Mouse (Mus musculus) heart, adult 2 months (tissue): ENCODE measurements around the gene Tmem190. TPM values are rescaled to one million over a fixed set of nuclear protein-coding genes. Genes with fewer than 3 reads are reported as not detected.

Experiments
- DNase-seq, 2 experiments: peaks; one replicate each; pipeline ENCODE4 v3.0.0; 2021
- H3K27ac ChIP-seq: fragments of 200-600 bp; 2 replicates; pipeline ENCODE4 v1.8.1; 2022
- H3K27me3 ChIP-seq: fragments of 200-500 bp; 2 replicates; pipeline ENCODE4 v1.6.1; 2012; ENCODE audit warnings: mild to moderate bottlenecking, low read length, inconsistent platforms, mixed read lengths; ENCODE audit not compliant: control insufficient read depth, insufficient read depth
- H3K36me3 ChIP-seq: fragments of 200-500 bp; 2 replicates; pipeline ENCODE4 v1.6.1; 2012; ENCODE audit warnings: low read length, inconsistent platforms; ENCODE audit not compliant: control insufficient read depth, insufficient read depth
- H3K4me1 ChIP-seq: fragments of 200-500 bp; 2 replicates; pipeline ENCODE4 v1.6.1; 2011; ENCODE audit warnings: low read length; ENCODE audit not compliant: control insufficient read depth, insufficient read depth
- H3K4me3 ChIP-seq: fragments of 200-600 bp; 2 replicates; pipeline ENCODE4 v1.8.1; 2022
- H3K79me2 ChIP-seq: fragments of 200-500 bp; replicated peaks from 2 replicates; pipeline ENCODE4 v1.6.1; 2012; ENCODE audit warnings: mild to moderate bottlenecking, inconsistent platforms, low read length, moderate library complexity, mixed read lengths; ENCODE audit not compliant: control insufficient read depth, insufficient read depth
- H3K9ac ChIP-seq: fragments of 200-500 bp; 2 replicates; pipeline ENCODE4 v1.6.1; 2012; ENCODE audit warnings: low read depth, mild to moderate bottlenecking, control low read depth, inconsistent platforms, low read length, mixed read lengths
- CTCF ChIP-seq: fragments of 200-600 bp; IDR thresholded peaks from 2 replicates; pipeline ENCODE4 v1.8.1; 2022; ENCODE audit warnings: antibody characterized with exemption, mild to moderate bottlenecking, moderate library complexity
- EP300 ChIP-seq: fragments of 200-500 bp; IDR thresholded peaks from 2 replicates; pipeline ENCODE4 v1.6.1; 2011; ENCODE audit warnings: low read depth, low read length, control low read depth; ENCODE audit not compliant: insufficient read depth
- POLR2A ChIP-seq: fragments of 200-500 bp; IDR thresholded peaks from 2 replicates; pipeline ENCODE4 v1.6.1; 2011; ENCODE audit warnings: mild to moderate bottlenecking, low read depth, low read length, control low read depth; ENCODE audit not compliant: insufficient read depth
- WGBS: fragments of 180-500 bp; shearing (Covaris S2); methylation state at CpG from one replicate; pipeline ENCODE4 v1.1.7; 2018; 5-methylcytosine and 5-hydroxymethylcytosine counted together
- intact Hi-C: fragments of 180-260 bp; cut with DNase I; formaldehyde crosslinking; loops from one replicate; pipeline ENCODE4 v1.15.1; 2025
- polyA plus RNA-seq: library from polyadenylated mRNA; depleted of rRNA; stranded (reverse); fragments of >200 nt; gene quantifications from 2 replicates; pipeline ENCODE4 v1.2.3, GENCODE M21; 2012
- total RNA-seq, 2 experiments: library from RNA; stranded (reverse); gene quantifications; 2 replicates each; pipeline ENCODE4 v1.2.3; 2021

Tmem190 gene
- total and polyA plus RNA-seq, 3 experiments: 0.29 TPM; not detected in 2

DNA sequence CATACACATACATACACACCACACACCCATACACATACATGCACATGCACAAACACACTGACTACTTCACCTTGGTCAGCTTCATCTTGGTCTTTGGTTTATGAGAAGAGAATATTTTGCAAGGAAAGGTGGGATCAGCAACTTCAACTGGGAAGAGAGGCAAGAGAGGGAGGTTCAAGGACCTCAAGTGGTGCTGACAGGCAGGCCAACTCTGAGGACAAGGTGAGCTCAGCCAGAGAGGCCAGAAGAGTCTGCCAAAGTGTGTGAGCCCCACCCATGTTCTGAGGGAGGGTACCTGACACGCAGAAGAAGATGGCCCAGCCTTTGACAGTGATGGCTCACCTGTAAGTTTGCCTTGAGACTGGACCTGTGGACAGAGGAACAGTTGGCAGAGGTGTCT lies 23.1 kb upstream of the Tmem190 start:
- intact Hi-C loops: no loop called here
- Histone ChIP-seq H3K27ac (no peak overlapping the region), H3K9ac (no peak overlapping the region), H3K36me3 (no peaks in the 10 kb centered on the region), H3K4me3 (no peak overlapping the region), H3K27me3 (0 out of 2 replicates have a peak, but pooled peaks cover 2% of the 10 kb centered on the region), H3K4me1 (no peaks in the 10 kb centered on the region), H3K79me2 (no peaks in the 10 kb centered on the region)
- 39% methylated on average over 1 of the region's 1 CpGs for WGBS
- TF ChIP-seq EP300: no peak
- DNase-seq: peak in 1 of 2 experiments; percentile 2

DNA sequence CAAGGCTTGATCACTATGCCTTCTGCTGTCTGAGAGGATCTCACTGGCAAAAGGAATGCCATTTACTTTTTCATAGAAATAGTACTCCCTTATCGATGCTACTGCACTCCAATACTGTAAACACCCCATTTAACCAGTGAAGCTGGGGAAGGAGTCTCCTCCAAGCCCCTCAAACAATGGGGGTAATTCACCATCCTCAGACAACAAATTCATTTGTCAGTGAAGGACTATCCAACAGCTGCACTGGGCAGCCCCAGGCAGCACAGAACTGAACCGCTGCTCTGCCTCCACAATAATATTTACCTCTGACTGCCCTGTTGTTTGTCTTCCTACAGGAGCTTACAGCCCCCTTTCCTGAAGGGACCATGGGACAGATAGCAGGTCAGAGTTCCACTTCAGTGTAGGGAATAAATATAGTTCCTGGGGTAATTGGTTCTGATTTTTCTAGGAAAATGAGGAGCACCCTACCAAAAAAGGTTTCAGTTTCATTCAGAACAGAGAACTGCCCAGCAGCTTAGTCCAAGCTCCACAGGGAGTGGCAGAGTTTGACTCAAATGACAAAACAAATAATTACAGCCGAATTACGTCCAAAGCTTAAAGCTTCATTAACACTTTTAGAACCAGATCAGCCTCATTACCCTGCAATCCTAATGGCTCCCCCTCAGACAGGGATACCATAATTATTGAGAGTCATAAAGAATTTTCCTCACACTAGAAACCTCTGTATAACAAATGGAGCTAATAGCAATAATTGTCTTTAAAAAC lies 17.6 kb upstream of the Tmem190 start:
- Histone ChIP-seq H3K79me2 (no peaks in the 10 kb centered on the region), H3K4me1 (no peaks in the 10 kb centered on the region), H3K27me3 (0 out of 2 replicates have a peak, but pooled peaks cover 2% of the 10 kb centered on the region), H3K4me3 (no peak overlapping the region), H3K9ac (no peak overlapping the region), H3K36me3 (no peaks in the 10 kb centered on the region), H3K27ac (no peak overlapping the region)
- intact Hi-C loops: no loop called here
- TF ChIP-seq POLR2A (no peak), EP300 (no peak), CTCF (no peak)
- 26% methylated on average over 4 of the region's 4 CpGs for WGBS
- no peak for DNase-seq

DNA sequence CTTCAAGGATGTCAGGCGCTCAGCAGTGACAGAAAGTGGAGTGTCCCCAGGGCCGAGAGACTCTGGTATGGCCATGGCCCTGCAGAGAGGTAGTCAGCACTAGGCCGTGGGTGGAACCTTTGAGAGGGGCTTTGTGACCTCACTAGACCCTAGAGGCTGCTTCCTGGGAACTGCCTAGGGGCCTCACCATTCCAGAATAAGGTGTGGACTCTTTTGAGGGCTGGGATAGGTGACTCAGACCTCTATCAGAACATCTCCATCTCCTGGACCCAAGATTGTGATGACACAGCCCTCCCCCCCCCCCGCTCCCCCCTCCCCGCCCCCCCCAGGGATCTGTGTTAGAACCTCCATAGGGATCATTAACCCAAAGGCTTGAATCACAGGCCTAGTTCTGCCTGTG lies 11.5 kb upstream of the Tmem190 start, which contains the start of gene Fam71e2:
Gene Fam71e2 (minus strand): TSS at position 101 of the 400 bp plus-strand sequence.
- intact Hi-C loops: no loop called here
- WGBS: 66% methylated on average over 5 of the region's 5 CpGs

DNA sequence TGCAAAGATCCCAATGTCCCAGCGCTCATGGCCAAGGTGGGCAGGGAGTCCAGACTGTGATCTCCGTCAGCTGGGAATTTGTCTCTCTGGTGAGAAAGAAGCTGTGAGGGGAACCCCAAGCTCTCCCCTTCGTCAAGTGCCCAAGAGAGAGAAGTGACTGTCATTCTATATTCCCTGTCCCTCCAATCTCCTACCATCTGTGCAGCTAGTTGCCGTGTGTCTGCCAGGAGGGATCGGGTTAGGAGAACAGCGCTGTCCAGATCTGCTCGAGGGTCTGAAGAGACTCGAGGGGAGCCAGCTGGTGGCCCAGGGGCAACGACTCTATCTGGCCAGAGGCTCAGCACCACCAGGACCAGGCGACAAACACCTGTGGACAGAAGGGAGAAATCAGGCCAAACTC lies 6.6 kb upstream of the Tmem190 start:
- intact Hi-C loops: no loop called here
- Histone ChIP-seq H3K4me1 (no peaks in the 10 kb centered on the region; the same call in 1 of the 2 replicates), H3K9ac (no peak overlapping the region), H3K79me2 (no peaks in the 10 kb centered on the region), H3K4me3 (no peak overlapping the region), H3K27ac (no peak overlapping the region), H3K27me3 (peaks cover 14% of the 10 kb centered on the region; the same call in 1 of the 2 replicates), H3K36me3 (no peaks in the 10 kb centered on the region)
- TF ChIP-seq POLR2A: no peak
- no peak for TF ChIP-seq CTCF
- no peak for TF ChIP-seq EP300
- 47% methylated on average over 10 of the region's 10 CpGs for WGBS
- no peak for DNase-seq

More for the DNA sequence above, 11.5 kb upstream of the Tmem190 start, which contains the start of gene Fam71e2:
- Histone ChIP-seq H3K4me3 (no peak within 1 kb of the TSS), H3K36me3 (no peaks in the 10 kb centered on the region), H3K4me1 (no peaks in the 10 kb centered on the region), H3K79me2 (no peaks in the 10 kb centered on the region), H3K27ac (no peak within 1 kb of the TSS), H3K9ac (no peak within 1 kb of the TSS), H3K27me3 (peaks cover 5% of the 10 kb centered on the region; the same call in 1 of the 2 replicates)
- DNase-seq: no peak
- no peak for TF ChIP-seq EP300
- no peak for TF ChIP-seq CTCF

DNA sequence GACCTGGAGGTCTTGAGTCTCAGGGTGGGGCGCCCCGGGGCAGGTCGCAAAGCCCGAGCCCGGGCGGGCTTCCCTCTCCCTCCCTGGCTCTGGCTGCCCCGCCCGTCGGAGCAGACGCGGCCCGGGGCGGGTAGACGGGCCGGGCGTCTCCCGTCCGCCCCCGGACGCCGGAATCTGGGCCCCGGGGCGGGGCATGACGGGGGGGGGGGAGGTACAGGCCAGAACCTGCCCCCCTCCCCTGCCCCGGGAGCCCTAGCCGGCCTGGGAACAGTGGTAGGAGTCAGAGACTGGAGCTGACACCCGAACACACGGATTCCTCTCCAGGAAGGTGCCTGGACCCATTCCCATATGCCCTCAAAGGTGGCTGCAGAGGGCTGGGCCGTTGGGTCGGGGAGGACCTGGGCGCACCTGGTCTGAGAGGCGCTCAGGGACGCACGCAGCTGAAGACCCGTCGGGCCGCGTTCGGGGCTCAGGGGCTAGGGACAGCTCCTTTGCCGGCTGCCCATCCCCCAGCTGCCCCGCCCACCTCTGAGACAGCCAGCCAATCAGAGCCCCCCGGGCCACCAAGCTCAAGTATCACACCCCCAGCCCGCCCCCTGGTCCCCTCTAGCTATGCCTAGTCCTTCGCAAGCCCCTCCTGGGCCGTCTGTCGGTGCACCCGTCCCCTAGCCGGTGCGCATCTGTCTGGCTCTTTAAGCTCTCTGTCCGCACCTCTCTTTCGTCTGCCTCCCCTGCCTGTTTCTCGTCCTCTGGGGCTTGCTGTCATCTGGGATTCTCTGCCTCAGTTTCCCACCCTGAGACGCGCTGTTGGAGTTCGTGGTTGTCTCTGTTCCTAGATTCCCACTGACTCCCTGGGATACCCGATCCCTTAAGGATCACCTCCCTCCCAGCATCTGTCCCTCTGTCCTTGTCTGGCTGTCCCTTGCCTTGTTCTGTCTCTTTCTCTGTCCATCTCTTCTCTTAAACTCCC lies 5.6 kb upstream of the Tmem190 start:
- Histone ChIP-seq H3K79me2 (no peaks in the 10 kb centered on the region), H3K4me1 (no peaks in the 10 kb centered on the region; the same call in 1 of the 2 replicates), H3K9ac (peak overlapping the region; percentile 60), H3K36me3 (no peaks in the 10 kb centered on the region), H3K27me3 (peaks cover 15% of the 10 kb centered on the region; the same call in 1 of the 2 replicates), H3K4me3 (peak overlapping the region; percentile 47), H3K27ac (no peak overlapping the region)
- TF ChIP-seq CTCF (no peak), EP300 (no peak), POLR2A (no peak)
- peak; percentile 62 to 64 for DNase-seq
- intact Hi-C loops: no loop called here
- WGBS: 2% methylated on average over 41 of the region's 56 CpGs
